Mouse (Mus musculus) liver, embryonic 16.5 days (tissue): ENCODE measurements at regions not wholly inside any gene's neighbourhood (a gene's known extent, or its start where the extent isn't known, plus 50 kb on each side); places are given as distances from the start of the nearest gene placed in this dataset.

ENCODE experiments used
- ATAC-seq: fragments of 200-750 bp; cut with Nextera tagmentation; 2 replicates; pipeline ENCODE4 v1.8.0; 2017; ENCODE audit warnings: low read depth, mild to moderate bottlenecking, moderate number of reproducible peaks, moderate library complexity
- H3K27ac ChIP-seq: fragments of 300-500 bp; sonication (generic); 2 replicates; pipeline ENCODE4 v1.5.1; 2014; ENCODE audit warnings: mild to moderate bottlenecking, low read length
- H3K27me3 ChIP-seq: fragments of 300-500 bp; sonication (generic); 2 replicates; pipeline ENCODE4 v1.6.1; 2014; ENCODE audit warnings: low read depth, low read length, mixed read lengths; ENCODE audit not compliant: control insufficient read depth, insufficient read depth
- H3K36me3 ChIP-seq: fragments of 300-500 bp; sonication (generic); 2 replicates; pipeline ENCODE4 v1.6.1; 2014; ENCODE audit warnings: mild to moderate bottlenecking; ENCODE audit not compliant: control insufficient read depth, insufficient read depth
- H3K4me1 ChIP-seq: fragments of 300-500 bp; sonication (generic); 2 replicates; pipeline ENCODE4 v1.6.1; 2014; ENCODE audit warnings: low read depth, low read length, mixed read lengths; ENCODE audit not compliant: control insufficient read depth
- H3K4me2 ChIP-seq: fragments of 300-500 bp; sonication (generic); 2 replicates; pipeline ENCODE4 v1.6.1; 2014; ENCODE audit warnings: low read depth, low read length, mixed read lengths
- H3K4me3 ChIP-seq: fragments of 300-500 bp; sonication (generic); 2 replicates; pipeline ENCODE4 v1.5.1; 2014; ENCODE audit warnings: low read depth, mild to moderate bottlenecking, low read length
- H3K9ac ChIP-seq: fragments of 300-500 bp; sonication (generic); 2 replicates; pipeline ENCODE4 v1.6.1; 2014; ENCODE audit warnings: low read depth, low read length
- H3K9me3 ChIP-seq: fragments of 300-500 bp; sonication (generic); replicated peaks from 2 replicates; pipeline ENCODE4 v1.6.1; 2016; ENCODE audit warnings: low read length; ENCODE audit not compliant: control insufficient read depth
- WGBS: fragments of 180-500 bp; shearing (Covaris S2); extraction: QIAGEN DNeasy Blood & Tissue Kit; methylation state at CpG from one replicate; pipeline ENCODE4 v1.1.7; 2014; ENCODE audit not compliant: insufficient replicate concordance; 5-methylcytosine and 5-hydroxymethylcytosine counted together

DNA sequence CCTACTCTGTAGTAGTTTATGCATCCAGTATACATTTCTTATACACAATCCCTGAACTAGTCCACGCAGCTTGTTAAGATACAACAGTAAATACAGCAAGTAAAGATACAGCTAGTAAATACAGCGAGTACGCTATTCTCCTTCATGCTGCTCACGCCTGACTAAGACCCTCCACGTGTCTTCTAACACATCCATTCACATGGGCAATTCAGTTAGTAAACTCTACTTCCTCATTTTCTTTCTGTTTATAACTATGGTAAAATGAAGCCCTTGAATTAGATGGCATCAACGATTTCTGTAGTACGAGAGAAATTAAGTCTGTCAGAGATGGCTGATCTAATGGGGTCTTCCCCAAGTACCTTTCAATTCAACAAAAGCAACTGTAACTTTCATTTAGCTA, 1246.3 kb downstream of the 9330182O14Rik start:
- 68% methylated on average over 7 of the region's 7 CpGs for WGBS
- no peak overlapping the region for H3K27ac ChIP-seq
- no peak overlapping the region for H3K4me3 ChIP-seq
- no peaks in the 10 kb centered on the region for H3K27me3 ChIP-seq
- no peak for ATAC-seq
- no peak overlapping the region for H3K9ac ChIP-seq
- H3K4me1 ChIP-seq, result no peaks in the 10 kb centered on the region
- no peaks in the 10 kb centered on the region for H3K36me3 ChIP-seq
- no peaks in the 10 kb centered on the region for H3K9me3 ChIP-seq
- no peak overlapping the region for H3K4me2 ChIP-seq

DNA sequence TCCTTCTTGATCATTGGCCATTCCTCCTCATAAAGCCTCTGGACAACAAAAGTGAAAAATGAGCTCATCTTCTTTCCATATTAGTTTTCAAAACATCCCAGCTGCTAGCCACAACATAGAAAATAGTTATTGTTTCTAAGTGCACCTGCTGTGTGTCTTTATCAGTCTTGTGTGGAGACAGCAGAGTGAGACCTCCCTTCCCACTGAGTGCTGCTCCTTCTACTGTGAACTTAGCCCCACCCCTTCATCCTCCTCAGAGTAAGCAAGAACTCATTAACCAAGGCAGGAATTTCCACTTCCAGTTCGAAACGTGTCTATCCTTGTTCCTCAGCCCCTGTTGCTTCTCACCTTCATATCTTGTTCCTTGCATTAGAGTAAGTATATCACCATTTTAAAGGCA, 1256.5 kb downstream of the 9330182O14Rik start:
- H3K27ac ChIP-seq, result no peak overlapping the region
- H3K4me3 ChIP-seq, result no peak overlapping the region
- no peak for ATAC-seq
- no peak overlapping the region for H3K9ac ChIP-seq
- H3K27me3 ChIP-seq, result no peaks in the 10 kb centered on the region
- no peaks in the 10 kb centered on the region for H3K36me3 ChIP-seq
- WGBS, result 27% methylated on average over 2 of the region's 2 CpGs
- no peaks in the 10 kb centered on the region for H3K4me1 ChIP-seq
- H3K9me3 ChIP-seq, result no peaks in the 10 kb centered on the region
- H3K4me2 ChIP-seq, result no peak overlapping the region
